Mouse (Mus musculus) kidney, adult 2 months (tissue): ENCODE measurements around the gene Gucy2e.

Source experiments
- CTCF ChIP-seq: fragments of 200-500 bp; conservative IDR thresholded peaks from 2 replicates; pipeline ENCODE4 v1.5.1; 2011; ENCODE audit warnings: low read depth, mild to moderate bottlenecking, control low read depth, low read length, moderate library complexity, mixed read lengths; ENCODE audit not compliant: insufficient read depth, insufficient read length
- POLR2A ChIP-seq: fragments of 200-500 bp; IDR thresholded peaks from one replicate; pipeline ENCODE4 v1.6.1; 2011; ENCODE audit warnings: low read depth, low read length, control low read depth

- no peak for TF ChIP-seq POLR2A
- no peak for TF ChIP-seq CTCF
Observed at GRCm38 (mm10) chr11:69211431-69211830, 25.4 kb downstream of the Gucy2e start.
